Mouse (Mus musculus) E14TG2a.4 (cell line): ENCODE data around the gene Tenm3.

Source experiments
- CTCF ChIP-seq: conservative IDR thresholded peaks from 2 replicates; pipeline ENCODE4 v1.5.1; 2014; ENCODE audit warnings: low read length
- POU5F1 ChIP-seq: IDR thresholded peaks from 2 replicates; pipeline ENCODE4 v1.6.1; 2014; ENCODE audit warnings: low read length, borderline replicate concordance

DNA sequence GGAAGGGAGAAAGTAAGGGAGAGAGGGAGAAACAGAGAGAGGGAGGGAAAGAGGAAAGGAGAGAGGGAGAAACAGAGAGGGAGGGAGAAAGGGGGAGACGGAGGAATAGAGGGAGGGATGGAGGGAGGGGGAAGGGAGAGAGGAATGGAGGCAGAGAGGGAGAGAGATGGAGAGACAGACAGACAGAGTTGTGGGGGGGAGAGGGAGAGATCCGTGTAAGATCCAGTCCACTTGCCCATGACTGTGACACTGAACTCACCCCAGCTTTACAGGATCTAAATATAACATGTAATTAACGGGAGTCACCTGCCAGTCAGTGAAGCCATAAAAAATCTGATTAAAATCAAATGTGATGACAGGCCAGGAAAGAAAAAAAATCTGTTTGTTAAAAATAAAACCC is 172.9 kb downstream of the Tenm3 start:
- TF ChIP-seq CTCF = no peak
- TF ChIP-seq POU5F1 = no peak
